Mouse (Mus musculus) midbrain, embryonic 10.5 days (tissue): ENCODE results near the gene Vstm5. TPM values are rescaled to one million over a fixed set of nuclear protein-coding genes. Genes with fewer than 3 reads are reported as not detected.

Experiments used
- DNase-seq: peaks from one replicate; pipeline ENCODE4 v3.0.0-alpha.2; 2017; ENCODE audit warnings: low spot score
- H3K27ac ChIP-seq: fragments of 300-500 bp; sonication (generic); replicated peaks from 2 replicates; pipeline ENCODE4 v1.5.1; 2016; ENCODE audit warnings: mild to moderate bottlenecking
- H3K27me3 ChIP-seq: fragments of 300-500 bp; sonication (generic); 2 replicates; pipeline ENCODE4 v1.6.1; 2016; ENCODE audit warnings: low read depth, mild to moderate bottlenecking; ENCODE audit not compliant: poor library complexity, severe bottlenecking
- H3K36me3 ChIP-seq: fragments of 300-500 bp; sonication (generic); 2 replicates; pipeline ENCODE4 v1.6.1; 2016; ENCODE audit warnings: mild to moderate bottlenecking, moderate library complexity
- H3K4me1 ChIP-seq: fragments of 300-500 bp; sonication (generic); 2 replicates; pipeline ENCODE4 v1.6.1; 2016
- H3K4me3 ChIP-seq: fragments of 300-500 bp; sonication (generic); 2 replicates; pipeline ENCODE4 v1.5.1; 2016; ENCODE audit warnings: mild to moderate bottlenecking, moderate library complexity
- H3K9me3 ChIP-seq: fragments of 300-500 bp; sonication (generic); replicated peaks from 2 replicates; pipeline ENCODE4 v1.6.1; 2016; ENCODE audit warnings: mild to moderate bottlenecking
- WGBS: fragments of 180-500 bp; shearing (Covaris S2); methylation state at CpG from one replicate; pipeline ENCODE4 v1.1.7; 2016; 5-methylcytosine and 5-hydroxymethylcytosine counted together
- polyA plus RNA-seq: library from polyadenylated mRNA; unstranded; fragments of >200 nt; fragmentation: Nextera tagmentation; extraction: Ambion mirVana; gene quantifications from 2 replicates; pipeline ENCODE4 v1.2.1, GENCODE M21; 2016

Vstm5 gene
- polyA plus RNA-seq, 1 experiment from 2014 or later, result 0.70 TPM

DNA sequence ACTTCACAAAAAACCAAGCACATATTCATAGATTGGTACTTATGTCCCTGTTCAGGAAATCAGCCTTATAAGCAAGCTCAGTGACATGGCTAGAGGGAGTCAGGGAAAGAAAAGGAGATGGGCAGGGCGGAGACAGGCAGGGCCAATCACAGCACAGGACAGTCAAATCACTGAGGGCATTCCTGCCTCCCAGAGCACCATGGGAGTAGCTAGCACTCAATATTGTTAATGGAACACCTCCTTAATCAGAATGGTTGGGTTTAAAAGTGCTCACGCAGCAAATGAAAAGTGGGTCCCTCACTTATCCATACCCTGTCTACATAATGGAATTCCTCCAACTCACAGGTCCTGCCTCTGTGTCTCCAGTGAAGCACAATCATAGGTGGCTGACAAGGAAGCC lies 64.0 kb downstream of the Vstm5 start:
- Histone ChIP-seq H3K27ac (no peak overlapping the region), H3K4me3 (no peak overlapping the region), H3K9me3 (no peaks in the 10 kb centered on the region), H3K36me3 (peaks cover 8% of the 10 kb centered on the region), H3K4me1 (peaks cover 17% of the 10 kb centered on the region), H3K27me3 (no peaks in the 10 kb centered on the region)
- WGBS, result 76% methylated on average over 2 of the region's 2 CpGs
- DNase-seq, result no peak

DNA sequence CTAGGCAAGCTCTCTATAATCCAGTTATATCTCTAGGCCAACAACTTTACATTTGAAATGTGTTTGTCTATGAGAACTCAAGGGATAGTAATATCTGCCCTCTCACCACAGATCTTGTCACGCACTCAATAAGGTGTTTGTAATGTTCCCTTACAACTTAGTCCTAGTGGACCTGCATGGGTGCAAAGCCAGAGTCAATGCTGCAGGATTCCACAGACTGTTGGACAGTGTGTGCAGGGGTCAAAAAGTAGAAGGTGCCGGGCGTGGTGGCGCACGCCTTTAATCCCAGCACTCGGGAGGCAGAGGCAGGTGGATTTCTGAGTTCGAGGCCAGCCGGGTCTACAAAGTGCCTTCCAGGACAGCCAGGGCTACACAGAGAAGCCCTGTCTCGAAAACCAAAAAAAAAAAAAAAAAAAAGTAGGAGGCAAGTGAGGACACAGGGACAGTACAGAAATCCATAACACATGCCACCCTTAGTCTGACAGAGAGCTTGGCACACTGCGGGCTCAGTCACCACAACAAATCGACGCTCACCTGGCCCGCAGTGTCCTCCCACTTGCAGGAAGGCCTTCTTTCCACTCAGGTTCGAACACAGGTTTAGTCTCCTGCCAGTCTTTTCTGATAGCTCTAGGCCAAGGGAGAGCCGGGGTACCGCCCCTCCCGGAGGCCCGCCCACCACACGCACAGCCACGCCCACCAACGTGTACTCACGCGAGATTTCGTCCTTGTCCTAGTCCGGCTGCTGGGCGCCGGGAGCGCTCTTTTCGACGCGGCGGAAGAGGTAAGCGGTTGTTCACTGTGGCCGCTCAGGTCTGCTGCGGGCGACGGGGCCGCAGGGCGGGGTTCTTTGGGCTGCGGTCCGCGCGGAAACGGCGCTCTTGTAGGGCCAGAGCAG lies 66.9 kb downstream of the Vstm5 start, which contains the start of gene Taf1d:
Taf1d (plus strand) TSS at position 712 of the 895 bp plus-strand sequence.
- peak; percentile 95 for DNase-seq
- Histone ChIP-seq H3K9me3 (no peaks in the 10 kb centered on the region), H3K27me3 (no peaks in the 10 kb centered on the region), H3K4me3 (peak within 1 kb of the TSS; percentile 88), H3K27ac (peak within 1 kb of the TSS; percentile 98), H3K4me1 (peaks cover 35% of the 10 kb centered on the region), H3K36me3 (peaks cover 37% of the 10 kb centered on the region)
- WGBS, result 14% methylated on average over 45 of the region's 45 CpGs

DNA sequence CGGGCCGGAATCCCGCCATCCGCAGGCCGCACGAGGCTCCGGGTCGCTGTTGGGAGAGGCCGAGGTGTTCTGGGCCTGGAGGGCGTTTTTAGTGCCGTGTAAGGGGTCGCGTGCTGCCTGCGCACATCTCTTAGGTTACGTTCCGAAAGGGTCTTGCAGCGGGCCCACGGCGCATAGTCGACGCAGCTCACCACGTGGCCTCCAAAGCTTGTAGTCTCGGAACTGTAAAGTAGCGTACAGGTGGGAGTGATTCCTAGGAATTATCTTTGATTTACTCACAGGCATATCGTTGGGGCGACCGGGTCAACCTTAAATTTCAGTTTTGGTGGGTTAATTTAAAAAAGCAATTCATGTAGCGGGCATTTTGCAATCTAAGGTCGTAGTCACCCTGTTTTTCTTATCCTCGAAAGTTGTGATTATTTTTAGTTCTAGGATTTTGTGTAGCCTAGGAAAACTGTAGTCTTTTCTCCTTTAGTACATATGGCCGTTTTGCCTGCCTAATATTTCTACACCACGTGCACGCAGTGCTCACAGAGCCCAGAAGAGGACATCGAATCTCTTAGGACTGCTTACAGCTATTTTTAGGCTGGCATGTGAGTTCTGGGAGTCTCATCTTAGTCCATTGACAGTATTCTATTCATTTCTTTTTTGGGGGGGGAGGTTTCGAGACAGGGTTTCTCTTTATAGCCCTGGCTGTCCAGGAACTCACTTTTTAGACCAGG lies 67.7 kb downstream of the Vstm5 start, which contains the start of gene 4931406C07Rik:
4931406C07Rik (minus strand) TSS at position 51 of the 722 bp plus-strand sequence.
- no peaks in the 10 kb centered on the region for H3K27me3 ChIP-seq
- peaks cover 45% of the 10 kb centered on the region for H3K36me3 ChIP-seq
- no peak for DNase-seq
- under 1% methylated on average over 35 of the region's 35 CpGs for WGBS
- peak within 1 kb of the TSS; percentile 88 for H3K4me3 ChIP-seq
- no peaks in the 10 kb centered on the region for H3K9me3 ChIP-seq
- H3K27ac ChIP-seq, result peak within 1 kb of the TSS; percentile 98
- peaks cover 35% of the 10 kb centered on the region for H3K4me1 ChIP-seq

DNA sequence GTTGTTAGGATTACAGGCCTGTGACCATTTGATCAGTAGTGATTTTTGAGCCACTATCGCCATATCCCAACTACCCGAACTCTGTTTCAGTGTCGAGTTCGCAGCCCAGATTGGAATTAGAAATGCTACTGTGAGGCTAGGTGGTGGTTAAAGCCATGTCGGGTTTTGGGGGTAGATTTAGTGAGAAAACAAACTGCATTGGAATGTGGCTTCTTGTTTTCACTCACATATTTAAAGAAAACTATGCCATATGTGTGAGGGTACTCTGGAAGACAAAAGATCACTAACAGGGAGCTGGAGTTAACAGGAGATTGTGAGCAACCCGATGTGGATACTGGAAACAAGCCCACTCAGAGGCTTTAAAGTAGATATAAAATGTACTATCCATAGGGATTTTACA lies 68.4 kb downstream of the Vstm5 start:
- H3K4me3 ChIP-seq, result peak overlapping the region; percentile 88
- H3K36me3 ChIP-seq, result peaks cover 52% of the 10 kb centered on the region
- H3K4me1 ChIP-seq, result peaks cover 35% of the 10 kb centered on the region
- no peak for DNase-seq
- WGBS, result 16% methylated on average over 6 of the region's 6 CpGs
- peak overlapping the region; percentile 98 for H3K27ac ChIP-seq
- no peaks in the 10 kb centered on the region for H3K9me3 ChIP-seq
- H3K27me3 ChIP-seq, result no peaks in the 10 kb centered on the region

GRCm38 (mm10) chr9:15308254-15308653 lies 69.4 kb downstream of the Vstm5 start:
- Histone ChIP-seq H3K4me3 (peak overlapping the region; percentile 88), H3K4me1 (peaks cover 35% of the 10 kb centered on the region), H3K36me3 (peaks cover 62% of the 10 kb centered on the region), H3K27me3 (no peaks in the 10 kb centered on the region), H3K27ac (no peak overlapping the region), H3K9me3 (no peaks in the 10 kb centered on the region)
- 64% methylated on average over 2 of the region's 2 CpGs for WGBS
- DNase-seq, result no peak

Other genes with a start within 250 kb of the Vstm5 start
- 77.7 and 85.5 TPM in 2 replicates for gene Panx1, start 193.6 kb upstream of the Vstm5 start, polyA plus RNA-seq
- not detected in 2 replicates for gene Hephl1, start 126.9 kb upstream of the Vstm5 start, polyA plus RNA-seq
- 38.4 and 42.4 TPM in 2 replicates for gene Med17, start 40.9 kb downstream of the Vstm5 start, polyA plus RNA-seq
- gene Taf1d, start 67.2 kb downstream of the Vstm5 start, polyA plus RNA-seq, result 69.7 and 88.3 TPM in 2 replicates
- 5.3 and 7.8 TPM in 2 replicates for gene 4931406C07Rik, start 67.4 kb downstream of the Vstm5 start, polyA plus RNA-seq
- gene Cep295, start 118.7 kb downstream of the Vstm5 start, polyA plus RNA-seq, result 21.1 and 22.5 TPM in 2 replicates